Mouse (Mus musculus) heart, adult 2 months (tissue): ENCODE measurements around the gene Tshr.

Experiments used
- CTCF ChIP-seq: fragments of 200-600 bp; IDR thresholded peaks from 2 replicates; pipeline ENCODE4 v1.8.1; 2022; ENCODE audit warnings: antibody characterized with exemption, mild to moderate bottlenecking, moderate library complexity
- EP300 ChIP-seq: fragments of 200-500 bp; IDR thresholded peaks from 2 replicates; pipeline ENCODE4 v1.6.1; 2011; ENCODE audit warnings: low read depth, low read length, control low read depth; ENCODE audit not compliant: insufficient read depth
- POLR2A ChIP-seq: fragments of 200-500 bp; IDR thresholded peaks from 2 replicates; pipeline ENCODE4 v1.6.1; 2011; ENCODE audit warnings: mild to moderate bottlenecking, low read depth, low read length, control low read depth; ENCODE audit not compliant: insufficient read depth

DNA sequence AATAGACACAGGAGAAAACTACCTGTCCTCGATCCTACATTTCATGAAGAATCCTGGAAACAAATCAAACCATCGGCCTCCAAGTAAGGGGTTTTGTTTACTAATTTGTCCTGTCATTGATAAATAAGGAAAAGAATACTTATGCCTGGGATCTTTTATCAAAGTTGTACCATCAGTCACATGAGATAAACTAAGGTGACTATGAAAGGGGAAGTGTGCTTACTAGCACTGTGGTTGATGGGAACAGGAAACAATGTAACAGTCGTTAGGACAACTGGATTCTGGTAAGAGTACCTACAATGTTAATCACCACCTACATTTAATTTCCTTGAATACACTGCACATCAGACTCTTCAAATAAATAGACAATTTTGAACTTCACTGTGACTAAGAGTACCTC lies 15.2 kb upstream of the Tshr start:
- TF ChIP-seq CTCF: no peak
- no peak for TF ChIP-seq EP300
- TF ChIP-seq POLR2A: no peak
